ENCODE assay signal across 15 mouse cellular contexts in genomic region chr19:46198293-46198692, GRCm38 (mm10). TPM values are rescaled to one million over a fixed set of nuclear protein-coding genes. Genes with fewer than 3 reads are reported as not detected.
"Had no signal": no experiment of that assay in that cellular context is flagged by ENCODE, and none has a peak within 500 bp of the region (broad histone marks: within the 10 kb centered on the region; RNA-seq: fewer than 3 reads in every experiment).

No protein-coding gene starts in this region.

- H3K4me1 ChIP-seq: limb, embryonic 10.5 days; lung, embryonic 15.5 days; midbrain, embryonic 15.5 days; neural tube, embryonic 12.5 days had no signal

- H3K27ac ChIP-seq: left cerebral cortex, adult 2 months; limb, embryonic 10.5 days; liver, embryonic 13.5 days; lung, embryonic 15.5 days; macrophage; midbrain, embryonic 15.5 days; neural tube, embryonic 12.5 days had no signal

- H3K9me3 ChIP-seq: limb, embryonic 10.5 days; liver, embryonic 13.5 days; lung, embryonic 15.5 days; megakaryocyte, embryonic 14.5 days; midbrain, embryonic 15.5 days; neural tube, embryonic 12.5 days had no signal

- H3K27me3 ChIP-seq: liver, embryonic 13.5 days; lung, embryonic 15.5 days; megakaryocyte, embryonic 14.5 days; midbrain, embryonic 15.5 days; neural tube, embryonic 12.5 days had no signal

- ATAC-seq: midbrain, embryonic 15.5 days had no signal

- DNase-seq: liver, embryonic 13.5 days; liver, postnatal 0 days; lung, postnatal 14 days; spleen, adult 18-20 months; thymus, adult 18-20 months had no signal

- H3K9ac ChIP-seq: liver, embryonic 13.5 days; liver, postnatal 0 days; lung, embryonic 15.5 days; midbrain, embryonic 15.5 days; neural tube, embryonic 12.5 days had no signal

- H3K4me2 ChIP-seq: liver, embryonic 13.5 days; lung, embryonic 15.5 days; midbrain, embryonic 11.5 days; midbrain, embryonic 15.5 days; neural tube, embryonic 12.5 days had no signal

- H3K36me3 ChIP-seq: limb, embryonic 10.5 days; liver, embryonic 13.5 days; lung, embryonic 15.5 days; midbrain, embryonic 15.5 days; neural tube, embryonic 12.5 days had no signal

- H3K4me3 ChIP-seq: left cerebral cortex, adult 2 months; limb, embryonic 10.5 days; liver, embryonic 13.5 days; lung, embryonic 15.5 days; megakaryocyte, embryonic 14.5 days; midbrain, embryonic 15.5 days; neural tube, embryonic 12.5 days had no signal

RNA-seq across cellular contexts. Expression of gene Pitx3, which starts 50.2 kb away (rescaled TPM):
- polyA plus RNA-seq: kidney, postnatal 0 days; liver, postnatal 0 days; macrophage; stomach, embryonic 14.5 days had no signal
